Mouse (Mus musculus): ENCODE data around the gene Abhd15.

DNA sequence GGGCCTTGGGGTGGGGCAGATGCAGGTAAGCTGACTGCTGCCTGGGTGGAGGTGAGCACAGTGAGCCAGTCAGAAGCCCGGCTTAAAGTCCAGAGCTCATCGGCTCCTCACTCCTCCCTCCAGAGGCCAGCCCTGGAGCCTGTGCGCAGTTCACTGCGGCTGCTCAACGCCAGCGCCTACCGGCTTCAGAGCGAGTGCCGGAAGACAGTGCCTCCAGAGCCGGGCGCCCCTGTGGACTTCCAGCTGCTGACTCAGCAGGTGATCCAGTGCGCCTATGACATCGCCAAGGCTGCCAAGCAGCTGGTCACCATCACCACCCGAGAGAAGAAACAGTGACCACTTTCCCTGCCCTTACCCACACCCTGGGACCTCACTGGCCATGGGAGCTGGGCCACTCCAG lies 8.6 kb upstream of the Abhd15 start:
- TF ChIP-seq POLR2A (IDR thresholded peaks at IDR 0.05; ENCODE audit: low read depth, low read length), result no peak
- no peak for TF ChIP-seq CTCF (IDR thresholded peaks at IDR 0.05; ENCODE audit: borderline replicate concordance, insufficient read depth, low read length)
